Mouse (Mus musculus) T-helper 2 cell (primary cell): ENCODE measurements around the gene Fstl4.

Source experiments
- in situ Hi-C: fragments of 300-600 bp; cut with MboI, MseI; formaldehyde crosslinking; loops from one replicate; pipeline ENCODE4 v1.15.1; 2025; ENCODE audit warnings: high pct_unique_total_duplicates

Gene Fstl4

DNA sequence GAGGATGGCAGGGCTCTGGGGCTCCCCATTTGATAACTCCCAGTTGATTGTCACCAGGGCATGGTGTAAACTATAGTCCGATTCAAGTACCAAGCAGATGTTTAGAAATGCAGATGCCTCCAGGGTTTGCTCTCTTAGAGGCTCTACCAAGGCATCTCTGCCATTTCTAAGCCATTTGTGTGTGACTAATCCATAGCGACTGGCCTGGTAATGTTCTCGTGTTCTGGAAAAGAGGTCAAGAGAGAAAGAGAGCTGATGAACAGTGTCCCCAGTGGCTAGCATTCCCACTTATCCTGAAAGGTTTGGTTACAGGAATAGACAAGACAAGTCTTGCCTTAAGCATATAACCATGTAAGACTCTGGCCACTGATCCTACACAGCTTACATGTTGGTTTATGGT, 3.5 kb downstream of the Fstl4 start:
- in situ Hi-C loops = no loop called here

DNA sequence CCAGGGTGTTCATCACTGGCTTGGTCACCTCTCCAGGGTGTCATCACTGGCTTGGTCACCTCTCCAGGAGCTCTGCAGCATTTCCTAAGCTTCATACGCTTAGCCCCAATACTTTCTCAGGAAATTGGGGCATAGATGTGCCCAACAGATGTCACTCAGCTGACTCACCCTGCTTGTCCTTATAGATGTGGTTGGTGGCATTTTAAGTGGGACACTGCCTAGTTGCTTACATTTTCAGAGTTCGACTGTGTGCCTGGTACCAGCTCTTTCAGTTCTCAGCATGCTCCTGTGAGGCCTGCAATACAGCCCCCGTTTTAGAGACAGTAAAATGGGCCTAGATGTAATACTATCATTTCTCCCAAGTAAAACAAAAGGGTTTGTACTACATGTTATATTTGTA, 8.6 kb downstream of the Fstl4 start:
- in situ Hi-C loops = no loop called here

DNA sequence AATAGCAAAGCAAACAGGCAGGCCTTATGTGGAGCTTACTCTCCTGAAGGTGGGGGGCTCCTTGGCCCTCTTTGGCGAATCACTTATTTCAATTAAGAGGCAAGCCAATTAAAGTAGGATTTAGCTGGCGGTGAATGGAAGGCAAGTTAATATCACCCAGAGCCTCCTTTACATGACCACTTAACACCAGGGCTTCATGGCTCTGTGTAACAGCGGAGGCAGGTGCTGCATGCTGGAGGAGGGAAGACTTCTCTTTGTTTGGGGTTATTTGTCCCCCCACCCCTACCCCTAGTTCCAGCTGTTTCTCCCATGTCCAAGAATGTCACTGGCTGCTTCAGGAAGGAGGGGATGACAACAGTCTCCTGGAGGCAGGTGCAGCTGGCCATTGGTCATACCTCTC, 10.9 kb downstream of the Fstl4 start:
- in situ Hi-C loops = no loop called here

DNA sequence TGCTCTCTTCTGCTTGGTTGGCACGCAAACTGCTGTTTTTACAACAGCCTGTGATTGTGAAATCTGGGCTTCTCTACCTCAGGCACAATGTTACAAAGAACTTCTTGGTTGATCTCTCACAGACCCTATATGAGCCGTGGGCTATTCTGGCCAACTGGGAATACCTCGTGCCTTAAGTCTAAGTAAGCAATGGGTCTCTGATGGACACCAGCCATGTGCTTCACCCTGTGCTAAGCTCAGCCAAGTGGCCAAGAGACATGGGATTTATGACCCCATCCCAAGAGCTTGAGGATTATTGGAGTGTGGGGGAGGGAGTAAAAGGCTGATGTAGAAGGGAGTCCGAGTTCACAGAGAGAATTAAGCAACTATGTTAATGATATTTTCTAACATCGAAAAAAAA, 18.0 kb downstream of the Fstl4 start:
- in situ Hi-C loops = no loop called here

DNA sequence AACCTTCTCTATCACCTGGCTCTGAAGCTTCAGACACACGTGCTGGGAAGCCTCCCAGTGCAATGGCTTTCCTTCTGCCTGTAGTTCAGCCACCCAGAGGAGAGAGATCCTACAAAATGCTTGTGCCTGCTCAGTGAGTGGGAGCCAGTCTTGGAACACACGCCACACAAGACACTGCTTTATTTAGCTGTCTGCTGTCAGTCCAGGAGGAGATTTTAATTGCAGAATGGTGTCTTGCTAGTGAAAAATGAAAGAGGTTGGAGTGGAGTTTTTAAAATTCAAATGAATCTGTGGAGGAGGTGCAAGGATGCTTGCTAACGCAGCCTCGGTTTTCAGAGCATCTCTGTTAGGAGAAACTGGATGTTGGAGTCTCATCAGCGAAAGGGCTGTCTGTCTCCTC, 29.9 kb downstream of the Fstl4 start:
- in situ Hi-C loops = no loop called here

DNA sequence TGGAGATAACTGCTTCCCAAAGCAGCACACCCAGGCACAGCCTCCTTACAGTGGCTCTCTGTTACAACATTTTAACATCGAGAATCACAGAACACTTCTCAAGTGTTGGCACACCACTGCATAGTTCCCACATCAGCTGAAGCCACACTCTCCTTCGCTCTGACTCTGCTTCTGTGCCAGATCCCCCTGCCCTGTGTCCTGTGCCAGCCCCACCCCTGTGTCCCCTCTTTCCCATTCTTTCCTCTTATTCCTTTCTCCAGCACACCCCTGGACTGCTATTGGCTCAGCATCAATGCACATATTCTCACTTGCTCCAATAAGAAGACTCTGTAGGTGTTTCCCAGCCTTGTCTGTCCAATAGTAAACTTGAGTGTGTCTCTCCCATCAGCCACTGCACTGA, 45.1 kb downstream of the Fstl4 start:
- in situ Hi-C loops = no loop called here

DNA sequence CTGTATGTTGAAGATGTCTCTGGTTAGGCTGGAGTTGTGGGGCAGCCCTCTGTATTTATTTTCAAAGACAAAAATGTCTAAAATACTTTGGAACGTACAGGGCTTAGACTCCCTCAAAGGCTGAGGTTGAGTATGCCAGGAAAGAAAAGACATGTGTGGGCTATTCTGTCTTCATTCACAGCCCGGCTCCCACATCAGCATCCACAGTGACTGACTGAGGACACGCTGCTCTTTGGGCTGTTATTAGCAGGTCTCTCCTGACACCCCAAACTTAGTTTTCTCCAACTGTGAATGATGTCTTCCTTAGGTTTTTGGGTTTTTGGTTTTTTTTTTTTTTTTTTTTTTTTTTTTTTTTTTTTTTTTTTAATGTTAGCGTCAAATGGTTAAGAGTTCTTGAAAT, 51.6 kb downstream of the Fstl4 start:
- in situ Hi-C loops = no loop called here

DNA sequence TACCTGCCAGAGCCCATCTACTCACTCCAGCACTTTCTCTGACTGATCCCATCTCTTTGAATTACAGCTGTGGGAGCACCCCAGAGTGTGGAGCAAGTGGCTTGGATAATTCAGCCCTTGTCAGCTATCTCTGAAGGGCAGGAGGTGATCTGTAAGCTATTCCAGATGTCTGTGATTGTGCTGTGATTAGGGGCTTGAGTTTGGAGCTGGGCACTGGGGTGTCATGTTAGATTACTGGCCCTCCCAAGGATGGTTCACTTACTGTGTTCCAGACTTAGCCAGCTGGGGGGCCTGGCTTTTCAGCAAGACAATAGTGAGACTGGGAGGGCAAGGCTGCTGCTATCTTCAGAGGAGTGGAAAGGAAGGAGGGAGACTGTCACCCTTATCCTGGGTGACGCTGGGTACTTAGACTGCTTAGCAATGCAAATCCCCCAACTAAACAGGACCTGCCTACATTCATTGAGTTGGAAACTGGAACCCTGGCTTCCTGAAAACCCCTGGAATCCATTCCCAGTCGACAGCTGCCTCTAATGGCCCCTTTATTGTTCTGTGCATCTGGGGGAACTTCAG, 56.0 kb downstream of the Fstl4 start:
- in situ Hi-C loops = no loop called here

DNA sequence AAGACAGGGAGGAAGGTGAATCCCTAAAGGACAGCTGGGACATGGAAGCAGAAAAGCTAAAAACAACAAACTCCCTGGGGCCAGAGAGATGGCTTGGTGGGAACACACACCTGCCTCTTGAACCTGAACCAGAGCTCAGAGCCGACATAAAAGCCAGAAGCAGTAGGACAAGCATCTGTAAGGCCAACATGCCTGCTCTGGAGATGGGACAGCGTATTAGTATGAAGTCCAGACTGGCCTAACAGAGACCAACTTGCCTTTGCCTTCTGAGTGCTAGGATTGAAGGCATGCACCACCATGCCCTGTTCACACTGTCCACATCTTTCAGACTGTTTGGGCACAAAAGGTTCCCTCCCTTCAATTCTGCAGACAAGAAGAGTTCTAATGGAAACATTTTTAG, 62.2 kb downstream of the Fstl4 start:
- in situ Hi-C loops = no loop called here

DNA sequence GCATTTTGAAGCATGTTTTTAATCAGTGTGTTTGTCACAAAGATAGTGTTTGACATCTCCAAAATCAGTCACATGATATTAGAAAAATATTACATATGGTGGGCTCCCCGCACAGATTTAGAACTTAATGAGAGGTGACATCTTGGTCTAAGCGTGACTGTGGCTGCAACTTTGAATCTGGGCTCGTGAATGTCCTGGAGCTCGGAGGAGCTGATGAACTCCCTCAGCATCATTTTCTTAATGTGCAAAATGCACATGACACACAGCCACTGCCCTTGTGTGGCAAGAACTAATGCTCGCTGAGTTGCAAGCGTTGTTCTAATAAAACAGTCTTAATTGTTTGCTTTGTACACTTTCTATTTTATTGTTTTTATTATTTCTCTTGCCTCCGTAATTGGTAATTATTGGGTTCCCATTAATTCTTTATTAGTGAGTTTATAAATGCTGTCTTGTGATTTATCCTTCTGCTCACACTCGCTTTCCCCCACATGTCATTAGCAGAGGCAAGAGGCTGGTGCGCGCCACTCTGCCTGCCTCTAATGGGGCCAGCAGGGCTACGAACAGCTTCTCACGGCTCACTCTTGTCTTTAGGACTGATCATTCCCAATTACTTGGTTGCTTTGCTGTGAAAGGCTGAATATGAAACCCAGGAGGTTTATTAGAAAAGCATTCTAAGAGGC, 67.3 kb downstream of the Fstl4 start:
- in situ Hi-C loops = no loop called here

DNA sequence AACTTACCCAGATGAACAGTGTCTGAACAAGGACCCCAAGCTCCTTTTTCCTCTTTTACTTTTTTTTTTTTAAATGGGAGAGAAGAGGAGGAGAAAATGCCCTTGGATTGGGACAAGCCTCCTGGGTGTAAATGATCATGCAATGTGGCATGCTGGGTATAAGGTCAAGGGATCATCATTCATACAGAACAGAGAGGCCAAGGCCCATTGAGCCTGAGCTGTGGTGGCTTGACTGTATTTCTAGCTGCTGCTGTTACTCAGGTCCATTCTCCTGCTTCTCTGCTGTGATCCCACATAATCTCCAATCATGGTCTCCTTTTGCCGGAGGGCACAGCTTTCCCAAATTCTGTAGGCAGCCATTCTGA, 67.9 kb downstream of the Fstl4 start:
- in situ Hi-C loops = no loop called here

DNA sequence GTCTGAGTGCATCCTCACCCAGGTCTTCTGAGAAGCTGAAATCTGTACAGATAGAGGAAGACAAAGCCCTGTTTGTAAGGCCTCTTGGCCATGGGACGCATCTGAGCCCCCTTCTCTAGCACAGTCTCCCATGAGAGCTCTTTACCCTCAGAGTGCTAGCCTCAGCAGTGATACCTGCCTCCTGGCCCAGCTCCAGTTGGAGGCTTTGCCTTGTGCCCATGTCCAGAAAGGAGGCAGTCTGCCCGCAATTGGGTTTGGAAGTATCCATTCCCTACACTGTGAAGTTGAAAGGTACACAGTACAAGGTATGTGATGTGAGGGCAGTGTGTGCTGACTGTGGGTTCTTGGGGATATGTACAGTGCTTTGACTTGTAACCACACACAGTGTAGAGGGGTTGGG, 84.3 kb downstream of the Fstl4 start:
- in situ Hi-C loops = no loop called here

DNA sequence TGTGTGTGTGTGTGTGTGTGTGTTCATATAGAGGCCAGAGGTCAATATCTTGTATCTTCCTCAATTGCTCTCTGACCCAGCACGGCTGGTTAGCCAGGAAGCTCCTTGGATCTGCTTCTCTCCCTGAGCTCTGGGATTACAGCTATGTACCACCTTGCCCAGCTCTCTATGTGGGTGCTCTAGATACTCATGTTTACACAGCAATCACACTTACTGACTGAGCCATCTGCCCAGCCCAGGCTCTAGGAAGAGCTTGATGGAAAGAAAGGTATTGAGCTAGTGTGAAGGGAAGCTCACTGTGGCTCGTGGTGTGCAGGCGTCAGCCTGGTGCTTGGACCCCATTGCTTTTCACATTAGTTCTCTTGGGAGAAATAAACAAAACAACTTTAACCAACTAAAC, 85.6 kb downstream of the Fstl4 start:
- in situ Hi-C loops = no loop called here

DNA sequence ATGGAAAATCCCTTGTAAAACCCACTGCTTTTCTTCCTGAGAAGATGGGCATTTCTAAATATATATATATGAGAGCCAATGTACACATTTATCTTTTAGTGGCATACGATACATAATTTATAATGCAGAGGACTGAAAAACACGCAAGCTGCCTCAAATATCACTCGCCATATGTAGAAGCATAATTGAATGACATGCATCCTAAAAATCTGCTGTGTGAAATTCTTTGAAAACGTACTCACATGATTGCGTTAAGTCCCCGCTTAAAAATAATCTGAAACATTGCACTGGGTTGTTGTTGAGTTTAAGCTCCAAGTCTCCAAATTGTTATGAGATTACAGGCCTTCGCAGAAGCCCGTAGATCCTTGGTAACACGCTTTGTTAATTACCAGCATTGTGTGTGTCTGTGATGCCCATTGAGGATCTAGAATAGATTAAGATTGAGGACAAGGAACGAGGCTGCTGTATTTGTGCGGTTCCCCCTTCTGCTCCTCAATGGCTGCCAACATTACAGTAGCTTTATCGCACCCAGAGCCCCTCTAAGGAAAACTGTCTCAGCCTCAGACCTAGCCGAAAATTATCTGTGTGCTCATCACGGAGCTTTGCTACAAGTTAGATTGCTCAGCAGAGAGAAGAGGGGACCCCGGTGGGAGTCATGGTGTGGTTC, 108.5 kb downstream of the Fstl4 start:
- in situ Hi-C loops = no loop called here

DNA sequence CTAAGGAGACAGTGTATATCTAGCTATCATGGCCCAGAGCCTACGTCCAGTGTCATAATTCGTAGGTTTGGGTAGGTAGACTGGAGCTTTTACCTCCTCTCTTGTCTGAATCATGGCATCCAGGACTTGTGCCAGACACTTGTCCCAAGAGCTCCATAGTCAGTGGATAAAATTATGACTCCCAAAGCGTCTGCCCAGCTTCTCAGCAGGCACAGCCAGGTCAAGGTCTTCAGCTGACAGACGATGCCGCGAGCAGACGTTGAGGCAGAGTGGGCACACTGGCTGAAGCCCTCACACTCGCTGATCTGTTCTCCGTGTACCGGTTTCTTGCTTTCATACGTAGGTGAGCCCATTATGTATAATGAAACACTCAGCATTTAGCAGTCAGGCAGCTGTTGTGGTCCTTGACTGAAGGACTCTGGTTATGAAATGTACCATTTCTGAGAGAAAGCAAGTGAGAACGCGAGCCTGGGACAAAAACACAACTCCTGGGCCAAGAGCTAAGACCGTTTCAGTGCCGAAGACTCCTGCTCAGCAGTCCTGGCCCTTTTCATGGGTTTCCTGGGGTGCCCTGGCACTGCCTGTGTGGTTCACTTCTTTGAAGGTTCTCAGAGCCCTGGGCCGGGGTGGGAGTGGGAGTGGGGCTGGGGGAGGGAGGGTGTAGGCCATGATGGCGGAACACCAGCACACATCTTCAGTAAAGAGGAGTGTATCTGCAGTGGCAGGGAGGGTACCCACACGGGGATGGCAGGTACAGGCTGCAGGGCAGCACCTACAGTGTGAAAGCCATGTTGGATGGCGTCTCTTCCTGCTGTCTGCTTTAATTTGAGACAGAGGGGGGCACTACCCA, 111.7 kb downstream of the Fstl4 start:
- in situ Hi-C loops = no loop called here

DNA sequence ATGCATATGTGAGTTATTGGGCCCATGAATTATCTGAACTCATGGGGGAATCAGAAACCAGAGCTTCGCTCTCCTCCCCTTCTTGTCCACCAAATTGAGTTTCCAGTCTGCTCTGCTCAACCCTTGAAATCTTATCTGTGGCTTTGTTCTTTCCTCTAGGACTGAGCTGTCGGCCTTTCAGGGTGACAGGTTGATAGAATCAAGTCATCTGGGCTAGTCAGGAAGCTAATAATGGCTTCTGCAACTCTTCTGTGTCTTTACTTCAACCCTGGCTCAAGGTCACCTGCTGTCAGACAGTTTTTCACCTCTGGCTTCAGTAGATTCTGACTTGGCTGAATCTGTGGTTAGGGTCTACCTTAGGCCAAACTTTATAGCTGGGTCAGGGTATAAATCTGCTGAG, 113.2 kb downstream of the Fstl4 start:
- in situ Hi-C loops = no loop called here

DNA sequence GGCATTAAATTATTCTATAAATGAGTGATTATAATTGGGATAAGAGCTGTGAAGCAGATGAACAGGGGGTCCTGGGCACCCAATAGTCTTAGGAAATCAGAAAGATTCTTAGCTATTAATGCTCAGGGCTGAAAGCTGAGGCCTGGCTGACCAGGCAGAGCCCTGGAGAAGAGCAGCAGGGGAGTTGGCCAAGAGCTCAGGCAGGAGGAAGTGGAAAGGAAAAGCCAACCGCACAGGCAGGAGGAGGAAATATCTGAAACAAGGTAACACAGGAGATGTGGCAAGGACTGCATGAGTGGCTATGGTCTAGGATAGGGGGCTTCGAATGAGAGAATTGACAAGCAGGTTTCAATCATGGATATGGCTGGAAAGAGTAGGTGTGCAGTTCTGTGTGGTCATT, 115.5 kb downstream of the Fstl4 start:
- in situ Hi-C loops = no loop called here

DNA sequence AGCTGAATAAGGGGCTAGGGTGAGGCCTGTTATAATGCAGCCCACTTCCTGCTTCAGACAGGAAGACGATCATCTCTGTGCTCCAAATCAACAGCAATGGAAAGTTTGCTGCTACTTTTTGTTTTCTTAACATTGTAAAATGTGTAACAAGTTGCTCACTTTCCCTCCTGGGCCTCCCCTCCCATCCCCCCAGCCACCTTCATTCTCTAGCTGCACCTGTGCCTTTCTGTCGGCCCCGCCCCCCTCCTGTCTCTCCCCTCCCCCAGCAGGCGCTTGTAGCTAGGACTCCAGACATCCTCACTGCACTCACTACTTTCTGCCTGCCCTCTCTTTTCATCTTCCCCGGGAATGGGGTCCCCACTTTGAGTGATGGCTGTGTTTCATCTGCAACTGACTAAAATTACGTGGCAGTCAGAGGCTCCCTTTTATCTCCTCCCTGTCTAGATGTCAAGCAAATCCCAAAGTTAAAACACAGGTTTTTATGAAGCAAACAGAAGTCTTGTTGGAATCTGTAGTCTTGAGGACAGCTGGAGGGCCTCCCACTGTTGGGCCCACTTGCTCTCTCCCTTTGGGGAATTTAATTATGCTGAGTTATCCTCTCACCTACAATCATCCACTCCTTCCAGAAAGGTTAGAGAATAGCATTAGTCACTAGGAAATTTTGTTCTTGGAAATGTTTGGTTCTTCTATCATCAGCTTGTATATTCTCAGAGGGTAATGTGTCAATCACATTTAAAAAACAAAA, 122.3 kb downstream of the Fstl4 start:
- in situ Hi-C loops = no loop called here

DNA sequence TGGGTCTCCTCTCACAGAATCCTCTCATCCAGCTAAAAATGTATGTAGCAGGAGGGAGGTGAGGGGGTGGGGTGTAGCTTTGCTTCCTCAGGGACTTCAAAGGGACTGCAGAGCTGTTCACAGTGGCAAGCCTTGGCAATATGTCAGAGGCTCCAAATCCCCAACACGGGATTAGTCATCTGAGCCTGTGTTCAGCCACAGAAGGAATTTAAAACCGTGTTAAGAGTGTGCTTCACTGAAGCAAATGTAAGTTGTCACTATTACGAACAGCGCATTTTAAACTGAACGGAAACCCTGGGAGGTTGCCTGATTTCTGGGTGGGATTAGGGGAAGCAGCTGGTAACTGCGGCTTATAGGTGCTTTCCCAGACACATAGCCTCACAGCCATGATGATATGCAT, 123.7 kb downstream of the Fstl4 start:
- in situ Hi-C loops = no loop called here

DNA sequence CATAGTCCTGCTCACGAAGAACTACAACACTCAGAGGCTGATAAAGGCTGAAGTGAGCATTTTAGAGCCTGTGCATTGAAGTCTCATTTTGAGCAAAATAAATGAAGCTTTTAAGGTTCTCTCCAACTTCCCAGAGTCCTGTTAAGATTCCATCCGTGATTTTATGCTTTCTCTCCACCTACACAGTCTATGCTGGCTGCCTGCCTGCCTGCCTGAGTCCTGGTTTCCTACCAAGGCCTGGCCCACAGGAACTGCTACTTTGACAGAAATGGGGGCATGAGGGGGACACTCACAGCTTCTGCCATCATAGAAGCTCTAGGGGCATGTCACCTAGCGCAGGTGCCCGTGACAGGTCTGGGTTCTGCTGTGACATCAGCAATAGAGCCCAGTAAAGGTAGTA, 125.1 kb downstream of the Fstl4 start:
- in situ Hi-C loops = no loop called here

DNA sequence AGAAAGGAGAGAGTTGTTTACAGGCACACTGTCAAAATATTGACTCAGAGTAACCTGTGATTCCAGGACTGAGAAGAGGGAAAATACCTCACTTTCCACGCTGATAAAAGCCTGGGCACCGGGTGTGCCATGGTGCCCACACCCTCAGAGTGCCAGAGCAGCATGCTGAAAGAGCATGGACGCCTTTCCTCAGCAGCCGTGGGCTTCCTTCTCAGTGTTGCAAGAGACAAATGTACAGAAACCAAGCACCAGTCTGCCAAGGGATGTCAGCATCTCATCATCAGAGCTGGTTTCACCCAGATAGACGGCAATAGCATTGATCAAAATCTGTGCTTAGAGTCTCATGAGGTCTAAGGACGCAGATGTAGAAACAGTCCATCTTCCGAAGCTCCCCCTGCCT, 125.7 kb downstream of the Fstl4 start:
- in situ Hi-C loops = no loop called here

DNA sequence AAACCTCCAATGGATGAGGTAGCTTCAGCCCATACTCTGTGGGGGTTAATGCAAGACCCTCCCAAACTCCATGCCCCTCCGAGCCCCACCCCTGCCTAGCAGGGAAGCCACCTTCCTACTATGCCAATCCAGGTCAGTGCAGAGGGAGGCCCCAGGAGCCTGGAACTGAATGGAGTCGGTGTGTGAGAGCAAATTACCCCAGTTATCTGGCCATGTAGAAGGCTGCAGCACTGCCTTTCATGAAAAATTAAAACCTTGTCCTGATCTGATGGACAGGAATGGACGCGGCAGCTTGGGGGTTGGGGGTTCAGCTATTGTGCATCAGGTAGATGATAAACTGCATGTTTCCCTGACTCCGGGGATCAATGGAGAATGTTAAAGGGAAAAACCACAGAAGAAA, 139.7 kb downstream of the Fstl4 start:
- in situ Hi-C loops = no loop called here
